Mouse (Mus musculus) G1E (cell line): ENCODE data around the gene Emx2.

Experiments
- CTCF ChIP-seq: IDR thresholded peaks from 2 replicates; pipeline ENCODE4 v1.5.1; 2012; ENCODE audit warnings: low read depth, low read length, inconsistent platforms, mixed read lengths
- GATA1 ChIP-seq: IDR thresholded peaks from 2 replicates; pipeline ENCODE4 v1.6.1; 2012; ENCODE audit warnings: borderline replicate concordance, low read length, inconsistent platforms, mixed read lengths

DNA sequence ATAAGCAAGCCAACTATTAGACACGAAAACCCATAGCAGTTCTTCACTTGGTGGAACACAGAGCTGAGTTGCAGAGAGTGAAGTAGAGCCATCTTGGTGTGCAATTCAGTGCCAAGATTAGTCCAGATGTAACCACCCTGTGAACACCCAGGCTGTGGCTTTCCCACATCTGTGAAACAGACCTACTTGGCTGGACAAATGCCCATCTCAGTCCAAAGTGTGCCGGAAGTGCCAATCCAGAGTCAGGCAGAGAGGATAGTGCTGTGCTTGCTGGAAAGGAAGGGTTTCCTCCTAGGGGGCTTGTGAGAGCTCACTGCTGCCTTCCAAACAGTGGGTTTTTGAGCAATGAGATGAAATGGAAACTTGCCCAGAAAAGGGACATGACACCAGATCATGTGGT, 50.7 kb downstream of the Emx2 start:
- TF ChIP-seq GATA1, result no peak
- TF ChIP-seq CTCF, result no peak
